Mouse (Mus musculus): Measurements from ENCODE around the gene Rab11fip3. TPM values are rescaled to one million over a fixed set of nuclear protein-coding genes. Genes with fewer than 3 reads are reported as not detected.
"Not testable (repeated sequence)": the region's sequence is repeated elsewhere in the genome, so short reads cannot be mapped to it uniquely, and the experiment has no call there.

Rab11fip3 gene
- polyA plus RNA-seq, 1 experiment from 2014 or later: 31.0 TPM

DNA sequence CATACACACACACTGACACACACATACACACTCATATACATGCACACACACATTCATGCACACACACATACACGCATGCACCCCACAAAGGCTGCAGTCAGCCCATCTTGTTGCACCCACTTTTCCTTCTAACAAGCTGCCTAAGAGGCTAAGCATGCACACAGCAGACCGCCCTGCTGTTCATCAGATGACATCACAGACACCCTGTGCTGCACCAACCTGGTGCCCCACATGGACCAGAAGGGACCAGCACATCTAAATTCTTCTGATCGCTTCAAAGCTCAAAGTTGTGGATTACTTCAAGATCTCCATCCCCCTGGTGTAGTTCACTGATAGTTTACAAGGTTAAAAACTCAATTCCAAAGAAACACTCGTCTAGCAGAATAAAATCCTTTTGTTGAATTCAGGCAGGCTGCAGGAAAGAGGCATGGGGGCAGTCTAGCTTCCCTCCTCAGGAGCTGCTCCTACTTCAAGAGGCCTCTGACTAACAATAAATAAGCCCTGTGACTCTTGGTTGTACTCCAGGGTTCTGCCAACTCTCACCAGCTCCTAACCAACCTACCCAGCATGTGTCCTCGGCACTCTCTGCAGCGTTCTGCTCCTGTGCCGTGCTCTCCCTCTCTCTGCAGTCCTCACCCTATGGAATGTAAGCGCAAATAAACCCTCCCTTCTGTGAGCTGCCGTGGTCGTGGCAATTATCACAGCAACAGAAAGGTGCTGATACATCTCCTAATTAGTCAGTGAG lies 22.9 kb downstream of the Rab11fip3 start:
- peaks cover 48% of the 10 kb centered on the region for H3K4me1 ChIP-seq (replicated peaks)
- no peaks in the 10 kb centered on the region for H3K27me3 ChIP-seq
- no peak for ATAC-seq (ENCODE audit: low FRiP score, low read depth)
- no peak overlapping the region; the same call in 1 of the 2 replicates for H3K27ac ChIP-seq (replicated peaks)
- no peak overlapping the region for H3K9ac ChIP-seq
- 62% methylated on average over 10 of the region's 10 CpGs for WGBS
- H3K4me2 ChIP-seq: no peak overlapping the region
- no peak overlapping the region for H3K4me3 ChIP-seq
- H3K9me3 ChIP-seq: no peaks in the 10 kb centered on the region
- no peaks in the 10 kb centered on the region for H3K36me3 ChIP-seq

DNA sequence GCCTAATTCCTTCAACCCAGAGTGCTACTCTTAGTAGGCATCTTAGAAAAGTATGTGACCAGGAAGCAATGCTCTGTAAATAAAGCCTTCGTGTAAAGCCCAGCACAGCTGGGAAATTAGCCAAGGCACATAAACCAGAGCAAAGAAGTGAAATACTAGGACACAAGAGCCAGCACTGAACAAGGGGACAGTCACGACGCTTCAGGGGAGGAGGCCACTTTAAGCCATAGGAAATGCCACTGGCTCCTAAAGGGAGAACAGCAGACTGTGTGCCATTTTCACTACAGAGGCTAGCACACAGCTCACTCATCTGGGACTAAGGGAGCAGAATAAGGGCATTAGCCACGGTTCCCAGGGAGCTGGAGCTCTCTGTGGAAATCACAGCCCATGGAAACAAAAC lies 24.1 kb downstream of the Rab11fip3 start:
- Histone ChIP-seq H3K27ac (replicated peaks) (peak overlapping the region; percentile 54), H3K4me1 (replicated peaks) (peaks cover 56% of the 10 kb centered on the region), H3K27me3 (no peaks in the 10 kb centered on the region), H3K4me3 (no peak overlapping the region), H3K36me3 (no peaks in the 10 kb centered on the region), H3K9me3 (no peaks in the 10 kb centered on the region), H3K4me2 (no peak overlapping the region), H3K9ac (no peak overlapping the region)
- 0 out of 2 replicates have a peak, but pooled peaks have one; percentile 35 for ATAC-seq (ENCODE audit: low FRiP score, low read depth)
- 29% methylated on average over 4 of the region's 4 CpGs for WGBS

DNA sequence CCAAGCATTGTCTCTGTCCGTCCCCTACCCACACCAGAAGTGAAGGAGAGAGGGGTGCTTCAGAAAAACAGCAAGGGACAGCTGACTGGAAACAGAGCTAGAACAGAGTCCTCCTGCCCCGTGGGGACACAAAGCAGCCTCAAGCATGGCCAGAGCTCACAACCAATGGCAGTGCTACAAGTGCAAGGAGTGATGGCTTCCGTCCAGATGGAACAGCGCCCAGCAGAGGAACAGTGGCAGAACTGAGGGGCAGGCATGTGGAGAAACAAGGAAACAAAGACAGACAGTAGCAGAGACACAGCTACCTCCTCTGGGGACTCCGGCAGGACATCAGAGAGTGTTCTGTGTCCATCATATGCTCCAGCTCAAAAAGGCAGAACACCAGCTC lies 26.1 kb downstream of the Rab11fip3 start:
- H3K9ac ChIP-seq: no peak overlapping the region
- 42% methylated on average over 5 of the region's 5 CpGs for WGBS
- H3K4me2 ChIP-seq: peak overlapping the region; percentile 26
- H3K4me1 ChIP-seq (replicated peaks): peaks cover 56% of the 10 kb centered on the region
- no peak overlapping the region for H3K4me3 ChIP-seq
- peak; percentile 85 for ATAC-seq (ENCODE audit: low FRiP score, low read depth)
- H3K9me3 ChIP-seq: no peaks in the 10 kb centered on the region
- no peaks in the 10 kb centered on the region for H3K36me3 ChIP-seq
- no peaks in the 10 kb centered on the region for H3K27me3 ChIP-seq
- H3K27ac ChIP-seq (replicated peaks): peak overlapping the region; percentile 87

DNA sequence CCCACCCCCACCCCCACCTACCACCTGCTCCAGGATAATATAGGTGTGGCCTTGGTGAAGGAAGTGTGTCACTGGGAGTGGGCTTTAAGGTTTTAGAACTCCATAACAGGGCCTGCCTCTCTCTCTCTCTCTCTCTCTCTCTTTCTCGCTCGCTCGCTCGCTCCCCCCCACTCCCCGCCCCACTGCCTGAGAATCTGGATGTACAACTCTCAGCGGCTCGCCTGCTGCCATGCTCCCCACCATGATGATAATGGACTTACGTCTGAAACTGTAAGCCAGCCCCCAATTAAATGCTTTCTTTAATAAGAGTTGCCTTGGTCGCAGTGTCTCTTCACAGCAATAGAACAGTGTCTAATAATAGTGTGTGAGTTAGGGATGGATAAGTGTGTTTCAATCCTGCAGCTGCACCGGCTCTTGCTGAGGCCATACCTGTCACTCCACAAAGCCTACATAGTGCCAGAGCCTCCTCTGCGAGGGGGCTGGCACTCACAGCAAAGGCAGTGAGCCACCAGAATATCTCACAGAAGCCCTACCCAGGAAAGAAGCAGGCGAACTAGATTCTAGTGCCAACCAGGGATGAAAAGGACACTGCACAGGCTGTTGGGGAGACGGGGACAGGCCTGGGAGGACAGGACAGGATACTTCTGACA lies 26.6 kb downstream of the Rab11fip3 start:
- Histone ChIP-seq H3K9me3 (no peaks in the 10 kb centered on the region), H3K27me3 (no peaks in the 10 kb centered on the region), H3K27ac (replicated peaks) (peak overlapping the region; percentile 87), H3K4me3 (no peak overlapping the region), H3K36me3 (no peaks in the 10 kb centered on the region), H3K4me2 (peak overlapping the region; percentile 26), H3K4me1 (replicated peaks) (peaks cover 56% of the 10 kb centered on the region), H3K9ac (no peak overlapping the region)
- peak; percentile 50 for ATAC-seq (ENCODE audit: low FRiP score, low read depth)
- WGBS: 67% methylated on average over 12 of the region's 13 CpGs

DNA sequence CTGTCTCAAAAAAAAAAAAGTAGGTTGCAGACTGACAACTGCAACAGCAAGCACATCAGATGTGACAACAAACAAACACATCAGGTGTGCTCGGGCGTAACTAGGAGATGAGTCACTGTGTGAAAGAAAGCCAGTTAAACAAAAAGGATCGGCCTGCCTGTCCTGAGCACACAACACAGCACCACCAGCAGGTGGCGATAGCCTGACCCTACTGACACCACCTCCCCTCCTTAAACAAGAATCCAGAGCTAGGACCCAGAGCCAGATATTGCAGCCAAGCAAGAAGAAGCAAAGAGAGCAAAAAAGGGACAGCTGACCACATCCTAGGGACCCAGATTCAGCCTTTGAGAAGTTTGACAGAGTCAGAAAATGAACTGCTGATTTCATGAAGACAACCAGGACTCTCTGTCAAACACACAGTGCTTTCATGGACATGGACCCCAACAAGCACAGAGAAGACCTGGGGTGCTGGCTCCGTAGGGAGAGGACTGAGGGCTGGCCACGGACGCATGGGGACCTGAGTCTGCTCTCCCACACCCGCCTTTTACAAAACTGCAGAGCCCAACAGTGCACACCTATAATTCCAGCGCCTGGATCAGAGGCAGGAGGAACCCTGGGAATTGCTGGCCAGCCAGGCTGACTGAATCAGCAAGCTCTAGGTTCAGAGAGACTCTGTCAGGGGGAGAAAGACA lies 28.1 kb downstream of the Rab11fip3 start:
- ATAC-seq (ENCODE audit: low FRiP score, low read depth): no peak
- no peaks in the 10 kb centered on the region for H3K27me3 ChIP-seq
- no peak overlapping the region for H3K4me3 ChIP-seq
- H3K9ac ChIP-seq: no peak overlapping the region
- H3K36me3 ChIP-seq: no peaks in the 10 kb centered on the region
- no peaks in the 10 kb centered on the region for H3K9me3 ChIP-seq
- no peak overlapping the region for H3K4me2 ChIP-seq
- no peak overlapping the region for H3K27ac ChIP-seq (replicated peaks)
- H3K4me1 ChIP-seq (replicated peaks): peaks cover 45% of the 10 kb centered on the region
- WGBS: 51% methylated on average over 9 of the region's 9 CpGs

DNA sequence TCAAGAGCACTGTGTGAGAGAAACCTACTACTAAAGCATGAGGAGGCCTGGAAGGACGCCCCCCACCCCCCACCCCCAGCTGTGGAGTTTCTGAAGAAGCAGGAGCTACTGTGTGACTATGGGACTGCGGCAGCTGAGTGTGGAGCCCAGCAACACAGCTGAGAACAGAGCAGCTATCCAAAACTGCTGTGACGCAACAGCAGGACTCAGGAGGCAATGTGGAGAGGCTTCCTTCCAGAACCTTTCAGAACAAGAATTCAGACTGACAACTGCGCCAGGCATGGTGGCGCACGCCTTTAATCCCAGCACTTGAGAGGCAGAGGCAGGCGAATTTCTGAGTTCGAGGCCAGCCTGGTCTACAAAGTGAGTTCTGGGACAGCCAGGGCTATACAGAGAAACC lies 28.6 kb downstream of the Rab11fip3 start:
- WGBS: 91% methylated on average over 8 of the region's 8 CpGs
- not testable (repeated sequence) for H3K27me3 ChIP-seq; H3K27ac ChIP-seq (replicated peaks); H3K36me3 ChIP-seq; H3K9me3 ChIP-seq; ATAC-seq (ENCODE audit: low FRiP score, low read depth); H3K4me3 ChIP-seq; H3K4me2 ChIP-seq; H3K9ac ChIP-seq
- peaks cover 41% of the 10 kb centered on the region for H3K4me1 ChIP-seq (replicated peaks)

- Histone ChIP-seq H3K4me3 (no peak overlapping the region), H3K4me1 (replicated peaks) (0 out of 2 replicates have a peak, but pooled peaks cover 4% of the 10 kb centered on the region), H3K27me3 (no peaks in the 10 kb centered on the region), H3K9ac (no peak overlapping the region), H3K4me2 (no peak overlapping the region), H3K9me3 (no peaks in the 10 kb centered on the region), H3K36me3 (peaks cover 14% of the 10 kb centered on the region; the same call in 1 of the 2 replicates), H3K27ac (replicated peaks) (no peak overlapping the region)
- 85% methylated on average over 6 of the region's 6 CpGs for WGBS
- no peak for ATAC-seq (ENCODE audit: low FRiP score, low read depth)
These were observed 37.3 kb downstream of the Rab11fip3 start for GRCm38 (mm10) chr17:26032037-26032436.

DNA sequence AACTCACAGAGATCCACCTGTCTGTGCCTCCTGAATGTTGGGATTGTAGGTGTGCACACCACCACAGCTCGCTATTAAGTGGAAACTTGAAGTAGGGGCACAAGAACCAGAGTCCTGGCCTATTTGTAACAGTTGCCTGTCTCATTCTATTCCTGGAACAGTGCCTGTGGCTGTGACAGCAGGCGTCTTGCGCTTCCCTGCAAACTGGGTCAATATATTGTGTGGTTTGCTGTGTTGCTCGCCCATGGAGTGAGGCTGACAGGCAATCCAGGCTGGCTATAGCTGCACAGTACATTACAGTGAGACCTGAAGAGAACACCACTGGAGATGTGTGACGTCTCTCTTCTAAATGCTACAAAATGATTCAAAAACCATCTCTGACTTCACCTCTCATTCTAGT lies 37.8 kb downstream of the Rab11fip3 start:
- Histone ChIP-seq H3K9me3 (no peaks in the 10 kb centered on the region), H3K27me3 (no peaks in the 10 kb centered on the region), H3K4me1 (replicated peaks) (0 out of 2 replicates have a peak, but pooled peaks cover 4% of the 10 kb centered on the region), H3K27ac (replicated peaks) (no peak overlapping the region), H3K4me2 (no peak overlapping the region), H3K36me3 (peaks cover 14% of the 10 kb centered on the region; the same call in 1 of the 2 replicates), H3K9ac (no peak overlapping the region), H3K4me3 (no peak overlapping the region)
- ATAC-seq (ENCODE audit: low FRiP score, low read depth): no peak
- 86% methylated on average over 5 of the region's 5 CpGs for WGBS

- no peak overlapping the region for H3K9ac ChIP-seq
- no peak for ATAC-seq (ENCODE audit: low FRiP score, low read depth)
- WGBS: 86% methylated on average over 4 of the region's 4 CpGs
- 0 out of 2 replicates have a peak, but pooled peaks cover 4% of the 10 kb centered on the region for H3K4me1 ChIP-seq (replicated peaks)
- H3K9me3 ChIP-seq: no peaks in the 10 kb centered on the region
- no peaks in the 10 kb centered on the region for H3K27me3 ChIP-seq
- H3K4me2 ChIP-seq: no peak overlapping the region
- no peak overlapping the region for H3K4me3 ChIP-seq
- H3K27ac ChIP-seq (replicated peaks): 0 out of 2 replicates have a peak overlapping the region, but pooled peaks have one; percentile 30
- peaks cover 12% of the 10 kb centered on the region; the same call in 1 of the 2 replicates for H3K36me3 ChIP-seq
These were observed 41.1 kb downstream of the Rab11fip3 start for GRCm38 (mm10) chr17:26028261-26028660.

GRCm38 (mm10) chr17:26024674-26025073 lies 44.7 kb downstream of the Rab11fip3 start:
- Histone ChIP-seq H3K27me3 (no peaks in the 10 kb centered on the region), H3K4me2 (no peak overlapping the region), H3K4me3 (no peak overlapping the region), H3K9ac (no peak overlapping the region), H3K4me1 (replicated peaks) (0 out of 2 replicates have a peak, but pooled peaks cover 4% of the 10 kb centered on the region), H3K27ac (replicated peaks) (no peak overlapping the region), H3K36me3 (peaks cover 10% of the 10 kb centered on the region; the same call in 1 of the 2 replicates), H3K9me3 (no peaks in the 10 kb centered on the region)
- 95% methylated on average over 9 of the region's 9 CpGs for WGBS
- ATAC-seq (ENCODE audit: low FRiP score, low read depth): no peak

DNA sequence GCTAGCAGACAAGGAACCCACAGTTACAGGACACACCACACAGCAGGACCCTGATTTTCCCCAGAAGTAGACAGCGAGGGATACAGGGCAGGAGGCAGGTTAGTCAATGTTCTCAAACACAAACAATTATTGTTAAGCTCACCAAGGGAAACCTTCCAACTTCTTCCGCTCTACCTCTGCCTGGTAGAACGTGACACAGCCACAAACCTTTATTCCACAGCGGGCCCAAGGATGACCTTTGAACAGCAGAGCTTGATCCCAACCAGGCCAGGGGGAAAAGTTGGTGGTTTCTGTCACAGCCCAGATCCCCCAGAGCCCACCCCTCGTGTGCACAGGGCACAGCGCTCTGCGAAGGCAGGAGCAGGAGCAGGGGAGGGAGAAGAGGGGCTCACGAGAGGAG lies 45.4 kb downstream of the Rab11fip3 start:
- peaks cover 10% of the 10 kb centered on the region; the same call in 1 of the 2 replicates for H3K36me3 ChIP-seq
- H3K4me2 ChIP-seq: no peak overlapping the region
- H3K27ac ChIP-seq (replicated peaks): no peak overlapping the region
- H3K27me3 ChIP-seq: no peaks in the 10 kb centered on the region
- H3K4me1 ChIP-seq (replicated peaks): 0 out of 2 replicates have a peak, but pooled peaks cover 4% of the 10 kb centered on the region
- no peak for ATAC-seq (ENCODE audit: low FRiP score, low read depth)
- no peaks in the 10 kb centered on the region for H3K9me3 ChIP-seq
- no peak overlapping the region for H3K9ac ChIP-seq
- whole genome bisulfite sequencing: 96% methylated on average over 8 of the region's 8 CpGs
- H3K4me3 ChIP-seq: no peak overlapping the region

- no peak overlapping the region for H3K4me2 ChIP-seq
- peaks cover 10% of the 10 kb centered on the region; the same call in 1 of the 2 replicates for H3K36me3 ChIP-seq
- H3K9ac ChIP-seq: no peak overlapping the region
- WGBS: 97% methylated on average over 5 of the region's 5 CpGs
- H3K9me3 ChIP-seq: no peaks in the 10 kb centered on the region
- H3K27ac ChIP-seq (replicated peaks): no peak overlapping the region
- ATAC-seq (ENCODE audit: low FRiP score, low read depth): no peak
- H3K27me3 ChIP-seq: no peaks in the 10 kb centered on the region
- 0 out of 2 replicates have a peak, but pooled peaks cover 4% of the 10 kb centered on the region for H3K4me1 ChIP-seq (replicated peaks)
- no peak overlapping the region for H3K4me3 ChIP-seq
These were observed 46.2 kb downstream of the Rab11fip3 start for GRCm38 (mm10) chr17:26023181-26023580.

All from hindbrain, embryonic 15.5 days (tissue).